ENCODE assay signal across 8 mouse cellular contexts in genomic region chr9:106367001-106367400, GRCm38 (mm10). TPM values are rescaled to one million over a fixed set of nuclear protein-coding genes. Genes with fewer than 3 reads are reported as not detected.
DNase-seq lines count a peak whose midpoint lies in the region; ATAC-seq and TF ChIP-seq lines count a peak whose summit lies in the region.

No protein-coding gene starts in this region.

- no peak overlapping the region for H3K27ac ChIP-seq in forebrain, embryonic 14.5 days (ENCODE audit: low read depth, low read length)
- 0 out of 2 replicates have a peak overlapping the region, but pooled peaks have one; percentile 18 for H3K27ac ChIP-seq in liver, postnatal 0 days (ENCODE audit: low read depth)

- TF ChIP-seq EP300 in liver, postnatal 0 days (IDR thresholded peaks at IDR 0.05; ENCODE audit: low read depth): no peak

- 17% methylated on average over 5 of the region's 5 CpGs for WGBS in forebrain, embryonic 14.5 days
- WGBS in liver, postnatal 0 days (ENCODE audit: insufficient replicate concordance): 20% methylated on average over 5 of the region's 5 CpGs

- ATAC-seq in forebrain, embryonic 14.5 days: no peak
- no peak for ATAC-seq in liver, postnatal 0 days

- peaks cover 19% of the 10 kb centered on the region; the same call in 1 of the 2 replicates for H3K4me1 ChIP-seq in forebrain, embryonic 14.5 days (ENCODE audit: control insufficient read depth, insufficient read depth, low read length)
- peaks cover 46% of the 10 kb centered on the region for H3K4me1 ChIP-seq in liver, postnatal 0 days (ENCODE audit: insufficient read depth)

- no peak for TF ChIP-seq CTCF in liver, postnatal 0 days (IDR thresholded peaks at IDR 0.05; ENCODE audit: low read depth)

- H3K4me2 ChIP-seq in forebrain, embryonic 14.5 days (ENCODE audit: low read length): peak overlapping the region; percentile 95
- peak overlapping the region; percentile 100 for H3K4me2 ChIP-seq in liver, postnatal 0 days (ENCODE audit: low read depth, low read length)

- peak; percentile 61 for DNase-seq in 416B (ENCODE audit: low read depth)
- DNase-seq in CD4-positive helper T cell, adult 2 months (ENCODE audit: low read depth, low spot score): peak; percentile 55
- DNase-seq in forebrain, embryonic 14.5 days (ENCODE audit: low spot score): no peak
- DNase-seq in liver, postnatal 0 days: no peak
- DNase-seq in natural killer cell, adult 2 months (ENCODE audit: low spot score in 2 of 2): no peak
- no peak for DNase-seq in c-Kit-positive CD71-positive TER-119-positive erythroid progenitor cells, embryonic 14.5 days (ENCODE audit: low spot score)
- DNase-seq in cerebellum, adult 11 months: no peak
- no peak for DNase-seq in right cerebral cortex, postnatal 25 days

- H3K9me3 ChIP-seq in forebrain, embryonic 14.5 days (replicated peaks; ENCODE audit: control insufficient read depth, low read length): no peaks in the 10 kb centered on the region
- no peaks in the 10 kb centered on the region for H3K9me3 ChIP-seq in liver, postnatal 0 days (ENCODE audit: low read length)

- no peaks in the 10 kb centered on the region for H3K27me3 ChIP-seq in forebrain, embryonic 14.5 days (replicated peaks; ENCODE audit: control insufficient read depth, insufficient read depth, low read length)
- no peaks in the 10 kb centered on the region for H3K27me3 ChIP-seq in liver, postnatal 0 days (ENCODE audit: insufficient read depth, low read length)

- H3K36me3 ChIP-seq in forebrain, embryonic 14.5 days (ENCODE audit: control insufficient read depth, insufficient read depth, low read length): 0 out of 2 replicates have a peak, but pooled peaks cover 6% of the 10 kb centered on the region
- H3K36me3 ChIP-seq in liver, postnatal 0 days (replicated peaks; ENCODE audit: insufficient read depth, low read length): no peaks in the 10 kb centered on the region

- H3K9ac ChIP-seq in forebrain, embryonic 14.5 days (ENCODE audit: low read length): peak overlapping the region; percentile 54
- H3K9ac ChIP-seq in liver, postnatal 0 days (replicated peaks): peak overlapping the region; percentile 49

- peak overlapping the region; percentile 79 for H3K4me3 ChIP-seq in forebrain, embryonic 14.5 days (ENCODE audit: low read depth, low read length)
- peak overlapping the region; percentile 78 for H3K4me3 ChIP-seq in liver, postnatal 0 days (ENCODE audit: low read depth, low read length)

RNA-seq across cellular contexts. Expression of gene Dusp7, which starts 1.4 kb away (rescaled TPM):
- 10.2 and 11.3 TPM in 2 replicates for polyA plus RNA-seq in forebrain, embryonic 14.5 days (2014; fragmentation: Nextera tagmentation; extraction: Ambion mirVana)
- 3.4 TPM in 2 replicates for polyA plus RNA-seq in liver, postnatal 0 days (2015; fragmentation: Nextera tagmentation; extraction: Ambion mirVana)

Comparison
In these comparisons a context has a peak if more than half of its experiments do, and no peak if none do; other contexts are left out.
1. DNase-seq: peak in 416B (single experiment) and CD4-positive helper T cell, adult 2 months (single experiment); none in forebrain, embryonic 14.5 days (single experiment), liver, postnatal 0 days (single experiment), natural killer cell, adult 2 months (0 of 2), c-Kit-positive CD71-positive TER-119-positive erythroid progenitor cells, embryonic 14.5 days (single experiment), cerebellum, adult 11 months (single experiment) and right cerebral cortex, postnatal 25 days (single experiment).